Mouse (Mus musculus): Measurements from ENCODE around the gene Tmem185b.
A peak's percentile ranks its signal among the peaks of the same experiment; 100 is the strongest.

The Tmem185b gene

DNA sequence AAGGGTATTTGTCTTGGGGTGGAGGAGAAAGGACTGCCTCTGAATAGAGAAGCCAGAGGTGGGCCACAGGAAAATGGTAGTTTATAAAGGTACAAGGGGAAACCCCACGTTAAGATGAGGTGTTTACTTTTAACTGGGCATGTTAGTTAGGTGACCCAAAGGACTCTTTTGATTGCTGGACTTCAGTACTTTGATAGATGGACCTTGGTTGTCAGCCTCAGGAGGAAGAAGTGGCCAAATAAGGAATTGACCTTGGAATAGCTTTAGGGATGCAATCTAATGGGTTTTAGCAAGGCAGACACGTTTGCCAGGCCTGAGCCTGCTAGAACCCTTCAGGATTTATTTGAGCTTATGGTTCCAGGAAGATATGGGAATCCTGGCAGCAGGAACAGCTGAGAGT lies 13.3 kb downstream of the Tmem185b start:
- DNase-seq (ENCODE audit: low read depth, low spot score) = no peak

GRCm38 (mm10) chr1:119540836-119541557 lies 15.0 kb downstream of the Tmem185b start:
- no peak for DNase-seq (ENCODE audit: low read depth, low spot score)

GRCm38 (mm10) chr1:119541570-119541969 lies 15.6 kb downstream of the Tmem185b start:
- DNase-seq (ENCODE audit: low read depth, low spot score) = no peak

- no peak for DNase-seq (ENCODE audit: low read depth, low spot score)
Measured at GRCm38 (mm10) chr1:119543316-119543715, 17.4 kb downstream of the Tmem185b start.

- DNase-seq (ENCODE audit: low read depth, low spot score) = no peak
Measured at GRCm38 (mm10) chr1:119544611-119545155, 18.7 kb downstream of the Tmem185b start.

GRCm38 (mm10) chr1:119545164-119545563 lies 19.2 kb downstream of the Tmem185b start:
- no peak for DNase-seq (ENCODE audit: low read depth, low spot score)

DNA sequence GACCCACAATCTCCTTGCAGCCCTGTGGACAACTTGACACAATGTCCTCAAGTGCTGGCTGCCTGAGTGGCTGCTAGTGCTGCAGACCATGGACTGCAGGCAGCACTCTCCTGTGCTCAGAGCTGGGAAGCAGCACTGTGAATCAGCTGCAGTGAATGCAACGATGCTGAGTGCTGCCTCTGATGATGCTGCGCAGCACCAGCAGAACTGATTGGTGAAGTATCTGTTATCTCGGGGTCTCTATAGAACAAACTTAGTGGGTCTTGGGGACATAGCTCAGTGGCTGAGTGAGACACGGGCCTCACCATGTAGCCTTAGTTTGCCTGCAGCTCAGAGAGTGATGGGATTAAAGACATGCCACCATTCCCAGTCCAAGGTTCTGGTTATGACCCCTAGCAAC lies 19.7 kb downstream of the Tmem185b start:
- DNase-seq (ENCODE audit: low read depth, low spot score) = no peak

DNA sequence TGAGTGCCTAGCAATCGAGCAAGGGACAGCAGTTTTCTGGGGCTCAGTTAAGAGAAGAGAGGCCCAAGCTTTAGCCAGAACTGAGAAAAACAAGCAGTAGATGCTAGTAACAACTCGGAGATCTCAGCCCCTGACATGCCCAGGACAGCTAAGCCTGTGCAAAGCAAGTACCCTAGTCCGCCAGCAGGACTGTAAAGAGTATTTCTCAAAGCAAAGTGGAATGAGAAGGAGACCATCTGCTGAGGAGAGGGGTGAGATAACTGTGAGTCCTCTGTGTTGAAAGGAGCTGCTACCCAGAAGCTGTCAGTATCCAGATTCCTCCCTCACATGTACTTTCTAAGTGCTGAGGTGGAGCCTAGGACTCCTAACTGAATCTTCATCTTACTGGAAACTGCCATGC lies 20.5 kb downstream of the Tmem185b start:
- no peak for DNase-seq (ENCODE audit: low read depth, low spot score)

DNA sequence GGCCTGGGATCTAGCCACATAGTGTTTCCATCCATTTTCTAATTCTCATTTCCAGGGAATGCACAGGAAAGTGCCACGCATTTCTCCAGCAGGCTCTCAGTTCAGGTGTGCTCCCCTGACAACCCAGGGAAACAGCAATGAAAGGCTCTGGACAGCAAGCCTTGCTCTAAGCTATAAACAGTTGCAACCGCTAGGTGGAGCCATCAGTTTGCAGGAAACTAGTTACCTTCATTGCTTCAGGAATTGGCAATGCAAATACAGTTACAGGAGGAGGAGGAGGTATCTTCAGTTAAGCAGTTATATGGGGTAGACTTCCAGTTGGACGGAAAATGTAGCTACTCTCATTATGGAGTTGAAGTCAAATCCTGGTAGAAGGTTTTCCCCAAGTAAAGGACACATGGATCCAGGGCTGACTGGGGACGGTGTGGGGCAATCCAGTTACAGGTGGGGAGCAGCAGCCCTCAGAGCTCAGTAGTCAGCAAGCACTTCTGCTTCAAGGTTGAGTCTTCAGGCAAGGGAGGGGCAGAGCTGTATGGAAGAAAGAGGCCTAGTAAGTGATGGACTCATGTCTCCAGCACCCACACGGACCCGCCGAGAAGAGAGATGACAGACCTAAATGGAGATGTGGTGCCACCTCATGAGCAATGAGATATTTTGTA lies 22.8 kb downstream of the Tmem185b start:
- DNase-seq (ENCODE audit: low read depth, low spot score) = peak; percentile 61

DNA sequence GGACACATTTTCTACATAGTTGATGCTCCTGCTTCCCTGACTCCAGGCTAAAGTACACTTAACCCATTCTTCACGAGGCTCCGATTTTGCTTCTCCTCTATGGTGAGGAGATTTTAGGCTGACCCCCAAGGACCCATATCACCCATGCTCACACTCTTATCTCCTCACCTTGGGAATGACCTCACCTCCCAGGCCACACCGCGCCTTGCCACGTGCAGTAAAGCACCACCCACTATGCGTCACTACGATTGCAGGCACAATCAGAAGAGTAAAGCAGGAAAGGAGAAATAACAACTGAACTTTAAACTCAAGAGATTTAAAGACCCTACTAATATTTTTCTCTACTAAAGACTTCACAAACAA lies 23.3 kb downstream of the Tmem185b start:
- DNase-seq (ENCODE audit: low read depth, low spot score) = no peak

DNA sequence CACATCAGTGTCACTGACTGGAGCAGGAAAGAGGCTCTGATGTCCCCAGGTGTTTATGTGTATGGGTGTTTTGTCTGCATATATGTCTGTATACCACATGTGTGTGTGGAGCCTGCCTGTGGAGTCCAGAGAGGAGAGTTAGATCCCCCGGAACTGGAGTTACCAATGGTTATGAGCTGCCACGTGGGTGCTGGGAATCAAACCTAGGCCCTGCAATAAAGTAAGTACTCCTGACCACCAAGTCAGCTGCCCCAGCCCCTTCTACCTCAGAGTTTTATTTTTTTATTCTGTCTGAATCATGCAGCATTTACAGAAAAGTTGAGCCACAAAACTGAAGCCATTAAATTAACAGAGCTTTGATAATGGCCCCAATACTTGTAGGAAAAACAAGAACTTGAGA lies 24.1 kb downstream of the Tmem185b start:
- DNase-seq (ENCODE audit: low read depth, low spot score) = no peak

DNA sequence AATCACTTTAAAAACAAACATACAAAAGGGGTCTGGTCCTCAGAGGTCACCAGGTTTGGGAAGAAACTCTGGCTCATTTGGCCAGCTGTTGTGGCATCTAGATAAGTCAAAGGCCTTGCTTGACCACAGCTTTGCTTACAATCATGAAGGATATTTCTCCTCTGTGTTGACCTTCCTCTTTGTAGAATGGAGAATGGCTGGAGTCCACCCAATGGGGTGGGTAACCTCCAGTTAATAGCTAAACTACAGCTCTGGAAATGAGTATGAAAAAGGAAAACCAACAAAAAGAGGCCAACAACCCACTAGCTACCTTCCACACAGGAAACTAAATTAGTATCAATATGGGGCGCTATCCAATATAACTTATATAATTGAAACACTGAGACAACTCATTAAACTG lies 25.7 kb downstream of the Tmem185b start:
- DNase-seq (ENCODE audit: low read depth, low spot score) = no peak

DNA sequence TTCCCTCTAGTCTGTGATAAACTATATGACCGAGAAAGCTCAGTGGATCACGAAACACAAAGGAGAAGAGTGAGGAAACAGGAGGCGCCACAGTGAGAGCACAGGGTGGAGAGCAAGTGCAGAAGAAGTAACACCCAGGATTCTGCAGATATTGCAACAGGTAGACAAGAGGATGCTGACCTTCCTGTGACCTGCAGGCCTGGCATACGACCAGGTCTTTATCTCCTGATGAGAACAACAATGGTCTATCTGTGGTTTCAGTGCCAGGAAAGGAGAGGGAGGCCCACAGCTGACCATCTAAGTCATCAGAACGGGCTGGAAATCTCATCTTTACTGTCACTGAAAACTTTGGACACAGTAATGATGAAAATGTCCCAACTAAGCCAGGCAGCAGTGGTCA lies 29.7 kb downstream of the Tmem185b start:
- no peak for DNase-seq (ENCODE audit: low read depth, low spot score)

- DNase-seq (ENCODE audit: low read depth, low spot score) = no peak
Measured at GRCm38 (mm10) chr1:119557641-119558395, 31.9 kb downstream of the Tmem185b start.

DNA sequence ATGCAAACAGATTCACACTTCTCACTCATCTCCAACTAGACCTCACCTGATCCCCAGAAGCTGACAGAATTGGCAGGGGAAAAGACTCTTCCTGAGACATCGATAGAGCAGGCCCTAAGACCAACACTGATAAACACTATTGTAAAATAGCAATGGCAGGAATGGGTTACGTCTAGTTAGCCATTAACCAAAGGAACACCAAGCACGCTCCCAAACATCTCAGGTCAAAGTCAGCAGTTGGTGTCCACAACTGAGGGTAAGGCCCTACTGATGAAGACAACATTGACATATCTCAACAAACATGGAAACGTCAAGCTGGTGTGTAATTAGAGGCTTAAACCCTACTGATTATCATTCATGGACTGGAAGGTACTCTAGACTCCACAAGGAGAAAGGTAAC lies 39.6 kb downstream of the Tmem185b start:
- DNase-seq (ENCODE audit: low read depth, low spot score) = no peak

DNA sequence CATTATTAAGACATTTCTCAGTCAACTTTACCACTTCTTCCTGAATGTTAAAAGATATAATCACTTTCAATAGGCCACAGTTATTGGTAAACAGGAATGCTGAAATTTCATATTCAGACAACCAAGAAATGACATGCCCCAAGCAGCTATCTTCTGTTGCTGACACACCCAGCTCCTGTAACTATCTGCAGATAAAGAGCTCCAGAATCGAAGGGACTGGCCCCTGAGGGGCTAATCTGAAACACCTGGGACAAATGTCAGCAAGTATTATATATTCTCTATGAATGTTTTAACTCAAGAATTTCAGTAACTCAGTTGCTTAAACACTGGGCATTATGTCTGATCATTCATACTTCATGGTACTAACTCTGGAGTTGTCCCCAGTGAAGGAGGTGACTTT lies 44.2 kb downstream of the Tmem185b start:
- DNase-seq (ENCODE audit: low read depth, low spot score) = no peak
